Mouse (Mus musculus) cerebellum, adult 2 months (tissue): ENCODE results near the gene Ncor1.

Experiments used
- CTCF ChIP-seq: fragments of 200-500 bp; IDR thresholded peaks from 2 replicates; pipeline ENCODE4 v1.5.1; 2011; ENCODE audit warnings: low read depth, mild to moderate bottlenecking, control low read depth, low read length, moderate library complexity, borderline replicate concordance; ENCODE audit not compliant: insufficient read depth
- POLR2A ChIP-seq: fragments of 200-500 bp; IDR thresholded peaks from 2 replicates; pipeline ENCODE4 v1.6.1; 2011; ENCODE audit warnings: low read length, control low read depth, borderline replicate concordance; ENCODE audit not compliant: insufficient read depth

DNA sequence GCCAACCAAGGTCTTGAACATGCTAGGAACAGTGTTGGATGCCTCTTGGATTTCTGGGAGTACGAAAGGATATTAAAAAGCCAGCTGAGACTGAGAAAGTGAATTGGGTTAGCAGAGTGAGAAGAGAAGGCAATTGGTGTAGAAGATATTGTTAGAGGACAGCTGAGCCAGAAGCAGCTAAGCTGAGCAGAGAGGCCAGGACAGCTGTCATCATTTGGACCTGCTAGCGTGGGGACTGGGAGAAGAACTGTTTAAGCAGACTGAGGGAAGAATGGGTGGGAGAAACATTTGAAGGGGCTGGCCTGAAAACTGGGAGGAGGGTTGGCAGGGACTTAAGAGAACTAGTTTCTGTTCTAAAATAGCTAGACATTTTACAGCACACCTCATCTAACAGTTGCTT is 49.5 kb downstream of the Ncor1 start:
- no peak for TF ChIP-seq CTCF
- TF ChIP-seq POLR2A, result no peak
